Mouse (Mus musculus) erythroblast, adult 5-6 weeks (primary cell): ENCODE data around the gene Zbtb43. TPM values are rescaled to one million over a fixed set of nuclear protein-coding genes. Genes with fewer than 3 reads are reported as not detected.
A peak's percentile ranks its signal among the peaks of the same experiment; 100 is the strongest.

Experiments
- ATAC-seq: replicated peaks from 2 replicates; pipeline ENCODE4 v1.8.0; 2016; ENCODE audit warnings: moderate number of reproducible peaks, mild to moderate bottlenecking, moderate TSS enrichment, inconsistent platforms; ENCODE audit not compliant: poor library complexity, low FRiP score, severe bottlenecking
- total RNA-seq, 2 experiments: library from RNA; stranded (forward) in 1 of 2; stranded (reverse) in 1 of 2; fragments of 150-400 nt in 1 of 2; fragments of 200-764, 138-1000 nt in 1 of 2; gene quantifications; 2 replicates each; pipeline versions ENCODE4 v1.2.3 to v1.2.4; 2015 to 2017; ENCODE audit warnings: low replicate concordance in 2 of 2

Gene Zbtb43
- total RNA-seq, 2 experiments from 2014 or later, result 4.8 to 10.2 TPM

GRCm38 (mm10) chr2:33456242-33456641 lies 12.1 kb downstream of the Zbtb43 start:
- no peak for ATAC-seq

- no peak for ATAC-seq
Measured at GRCm38 (mm10) chr2:33455350-33455749, 13.0 kb downstream of the Zbtb43 start.

- no peak for ATAC-seq
Measured at GRCm38 (mm10) chr2:33454816-33455215, 13.5 kb downstream of the Zbtb43 start.

GRCm38 (mm10) chr2:33453476-33453875 lies 14.9 kb downstream of the Zbtb43 start:
- no peak for ATAC-seq

GRCm38 (mm10) chr2:33452721-33453120 lies 15.6 kb downstream of the Zbtb43 start:
- no peak for ATAC-seq

GRCm38 (mm10) chr2:33452140-33452539 lies 16.2 kb downstream of the Zbtb43 start:
- ATAC-seq, result 0 out of 2 replicates have a peak, but pooled peaks have one; percentile 63

GRCm38 (mm10) chr2:33451038-33451978 lies 17.1 kb downstream of the Zbtb43 start:
- no peak for ATAC-seq

GRCm38 (mm10) chr2:33449119-33449873 lies 19.1 kb downstream of the Zbtb43 start:
- no peak for ATAC-seq

GRCm38 (mm10) chr2:33446796-33447195 lies 21.6 kb downstream of the Zbtb43 start:
- no peak for ATAC-seq

GRCm38 (mm10) chr2:33445741-33446140 lies 22.6 kb downstream of the Zbtb43 start:
- ATAC-seq, result no peak

- no peak for ATAC-seq
Measured at GRCm38 (mm10) chr2:33444862-33445261, 23.5 kb downstream of the Zbtb43 start.

GRCm38 (mm10) chr2:33444358-33444757 lies 24.0 kb downstream of the Zbtb43 start:
- no peak for ATAC-seq

- ATAC-seq, result no peak
Measured at GRCm38 (mm10) chr2:33442701-33443100, 25.7 kb downstream of the Zbtb43 start.

- no peak for ATAC-seq
Measured at GRCm38 (mm10) chr2:33440893-33441292, 27.5 kb downstream of the Zbtb43 start.

- ATAC-seq, result no peak
Measured at GRCm38 (mm10) chr2:33439980-33440670, 28.2 kb downstream of the Zbtb43 start.

- no peak for ATAC-seq
Measured at GRCm38 (mm10) chr2:33439471-33439881, 28.9 kb downstream of the Zbtb43 start.

GRCm38 (mm10) chr2:33438377-33438776 lies 30.0 kb downstream of the Zbtb43 start:
- no peak for ATAC-seq

GRCm38 (mm10) chr2:33437184-33437583 lies 31.2 kb downstream of the Zbtb43 start:
- ATAC-seq, result no peak

- ATAC-seq, result no peak
Measured at GRCm38 (mm10) chr2:33436035-33436580, 32.3 kb downstream of the Zbtb43 start.
